Mouse (Mus musculus) adipocyte (in vitro differentiated cells): ENCODE results near the gene Rmdn2.

ENCODE experiments used
- DNase-seq: peaks from one replicate; pipeline ENCODE4 v3.0.0-alpha.2; 2016; ENCODE audit warnings: low spot score

Rmdn2 gene

GRCm38 (mm10) chr17:79615897-79616296 is 4.2 kb downstream of the Rmdn2 start:
- DNase-seq, result no peak

- no peak for DNase-seq
Measured at GRCm38 (mm10) chr17:79616621-79617020, 5.0 kb downstream of the Rmdn2 start.

- DNase-seq, result no peak
Measured at GRCm38 (mm10) chr17:79618455-79618854, 6.8 kb downstream of the Rmdn2 start.

- DNase-seq, result no peak
Measured at GRCm38 (mm10) chr17:79618984-79619383, 7.3 kb downstream of the Rmdn2 start.

- no peak for DNase-seq
Measured at GRCm38 (mm10) chr17:79622050-79622449, 10.4 kb downstream of the Rmdn2 start.

- DNase-seq, result no peak
Measured at GRCm38 (mm10) chr17:79622574-79622973, 10.9 kb downstream of the Rmdn2 start.

- no peak for DNase-seq
Measured at GRCm38 (mm10) chr17:79623841-79624240, 12.2 kb downstream of the Rmdn2 start.

- no peak for DNase-seq
Measured at GRCm38 (mm10) chr17:79626241-79626816, 14.7 kb downstream of the Rmdn2 start.

GRCm38 (mm10) chr17:79649893-79650292 is 38.2 kb downstream of the Rmdn2 start:
- no peak for DNase-seq

- no peak for DNase-seq
Measured at GRCm38 (mm10) chr17:79650297-79650696, 38.6 kb downstream of the Rmdn2 start.

GRCm38 (mm10) chr17:79653171-79653570 is 41.5 kb downstream of the Rmdn2 start:
- DNase-seq, result no peak

- DNase-seq, result no peak
Measured at GRCm38 (mm10) chr17:79654187-79654586, 42.5 kb downstream of the Rmdn2 start.

GRCm38 (mm10) chr17:79657785-79658184 is 46.1 kb downstream of the Rmdn2 start:
- no peak for DNase-seq

- DNase-seq, result no peak
Measured at GRCm38 (mm10) chr17:79658452-79658851, 46.8 kb downstream of the Rmdn2 start.

GRCm38 (mm10) chr17:79658863-79659262 is 47.2 kb downstream of the Rmdn2 start:
- no peak for DNase-seq

- DNase-seq, result peak; percentile 95
Measured at GRCm38 (mm10) chr17:79661387-79661786, 49.7 kb downstream of the Rmdn2 start.

- DNase-seq, result no peak
Measured at GRCm38 (mm10) chr17:79661848-79662247, 50.2 kb downstream of the Rmdn2 start.

- peak; percentile 91 for DNase-seq
Measured at GRCm38 (mm10) chr17:79663393-79664105, 51.9 kb downstream of the Rmdn2 start.

- DNase-seq, result no peak
Measured at GRCm38 (mm10) chr17:79664106-79664417, 52.4 kb downstream of the Rmdn2 start.

GRCm38 (mm10) chr17:79670837-79671236 is 59.2 kb downstream of the Rmdn2 start:
- DNase-seq, result no peak

GRCm38 (mm10) chr17:79695106-79695505 is 83.4 kb downstream of the Rmdn2 start:
- DNase-seq, result peak; percentile 100

GRCm38 (mm10) chr17:79695541-79695940 is 83.9 kb downstream of the Rmdn2 start:
- DNase-seq, result peak; percentile 87

- DNase-seq, result peak; percentile 81
Measured at GRCm38 (mm10) chr17:79699197-79699596, 87.5 kb downstream of the Rmdn2 start.

GRCm38 (mm10) chr17:79700871-79701270 is 89.2 kb downstream of the Rmdn2 start:
- DNase-seq, result peak; percentile 95
